ENCODE assay signal across 25 mouse cellular contexts in the genomic region with DNA sequence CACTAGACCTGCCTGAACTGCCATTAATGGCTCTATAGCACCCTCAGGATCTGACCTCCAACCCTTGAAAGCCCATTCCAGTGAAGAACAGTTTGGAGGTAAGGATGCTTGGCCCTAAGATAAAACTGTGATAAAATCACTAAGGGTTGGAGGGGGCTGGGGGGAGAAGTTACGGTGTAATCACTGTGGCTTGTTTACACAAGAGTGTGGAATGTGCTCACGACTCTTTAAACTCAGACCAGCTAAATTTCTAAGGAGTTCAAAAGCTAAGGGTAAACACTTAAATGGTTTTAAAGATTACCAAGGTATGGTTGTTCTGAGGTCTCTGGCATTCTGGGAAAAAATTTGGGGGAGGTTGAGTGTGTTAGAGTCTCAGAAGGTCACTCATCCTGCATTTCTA. TPM values are rescaled to one million over a fixed set of nuclear protein-coding genes. Genes with fewer than 3 reads are reported as not detected.
DNase-seq lines count a peak whose midpoint lies in the region; ATAC-seq and TF ChIP-seq lines count a peak whose summit lies in the region.
"Had no signal": no experiment of that assay in that cellular context is flagged by ENCODE, and none has a peak within 500 bp of the region (broad histone marks: within the 10 kb centered on the region; RNA-seq: fewer than 3 reads in every experiment).

No protein-coding gene starts in this region.

- H3K4me2 ChIP-seq in lung, embryonic 15.5 days = no peak overlapping the region
- H3K4me2 ChIP-seq: forebrain, embryonic 13.5 days; heart, embryonic 13.5 days; hindbrain, embryonic 13.5 days had no signal

- TF ChIP-seq CTCF in kidney, adult 2 months (conservative IDR thresholded peaks at IDR 0.05; ENCODE audit: insufficient read depth, insufficient read length, low read depth, low read length) = no peak

- no peak overlapping the region for H3K9ac ChIP-seq in lung, embryonic 15.5 days
- H3K9ac ChIP-seq: forebrain, embryonic 13.5 days; forebrain, postnatal 0 days; heart, embryonic 13.5 days; hindbrain, embryonic 13.5 days had no signal

- no peaks in the 10 kb centered on the region for H3K9me3 ChIP-seq in lung, embryonic 15.5 days
- H3K9me3 ChIP-seq: forebrain, embryonic 10.5 days; forebrain, embryonic 13.5 days; heart, embryonic 10.5 days; heart, embryonic 13.5 days; hindbrain, embryonic 10.5 days; hindbrain, embryonic 13.5 days had no signal

- no peak overlapping the region for H3K4me3 ChIP-seq in lung, embryonic 15.5 days
- no peak overlapping the region for H3K4me3 ChIP-seq in kidney, adult 2 months (ENCODE audit: insufficient read depth, low read depth, low read length)
- H3K4me3 ChIP-seq: forebrain, embryonic 10.5 days; forebrain, embryonic 13.5 days; heart, adult 2 months; heart, embryonic 10.5 days; heart, embryonic 13.5 days; hindbrain, embryonic 10.5 days; hindbrain, embryonic 13.5 days had no signal

- peak; percentile 46 to 72 for DNase-seq in lung, adult 18-20 months
- DNase-seq in lung, postnatal 10 days = peak; percentile 54
- peak; percentile 81 for DNase-seq in lung, postnatal 36 days
- DNase-seq in kidney, adult 2 months = no peak
- no peak for DNase-seq in liver
- no peak for DNase-seq in cerebellum, adult 8-10 months
- no peak for DNase-seq in gastrocnemius, postnatal 36 days
- DNase-seq: adrenal gland, adult 8-10 months; adrenal gland, postnatal 25 days; cerebellum, adult 11-12 months; cerebellum, adult 9-10 months; cerebellum, postnatal 14 days; forebrain, postnatal 0 days; gastrocnemius, postnatal 25 days; heart, adult 2 months; heart, postnatal 36 days had no signal

- intact Hi-C loops in gastrocnemius, postnatal 36 days (cut with DNase I) = no loop called here

- no peaks in the 10 kb centered on the region for H3K27me3 ChIP-seq in lung, embryonic 15.5 days
- no peaks in the 10 kb centered on the region for H3K27me3 ChIP-seq in kidney, adult 2 months (replicated peaks; ENCODE audit: control insufficient read depth, insufficient read depth, low read length)
- H3K27me3 ChIP-seq: forebrain, embryonic 13.5 days; heart, embryonic 13.5 days; hindbrain, embryonic 13.5 days had no signal

- no peaks in the 10 kb centered on the region for H3K36me3 ChIP-seq in lung, embryonic 15.5 days
- H3K36me3 ChIP-seq in kidney, adult 2 months (ENCODE audit: control insufficient read depth, insufficient read depth, low read length) = no peaks in the 10 kb centered on the region
- H3K36me3 ChIP-seq: forebrain, embryonic 10.5 days; heart, embryonic 10.5 days; heart, embryonic 13.5 days; hindbrain, embryonic 10.5 days; hindbrain, embryonic 13.5 days had no signal

- ATAC-seq in lung, embryonic 15.5 days (ENCODE audit: borderline replicate concordance, extremely low read depth, low FRiP score, low TSS enrichment) = peak; percentile 88
- ATAC-seq: activated CD4-positive, CD25-positive, alpha-beta regulatory T cell, adult 4 months; forebrain, embryonic 13.5 days; forebrain, postnatal 0 days; hindbrain, embryonic 16.5 days had no signal

- TF ChIP-seq POLR2A in kidney, adult 2 months (IDR thresholded peaks at IDR 0.05; ENCODE audit: low read depth, low read length) = no peak

- WGBS in lung, embryonic 15.5 days = 7% methylated on average over 2 of the region's 2 CpGs
- 48% methylated on average over 2 of the region's 2 CpGs for WGBS in kidney, adult 2 months

- H3K27ac ChIP-seq in lung, embryonic 15.5 days = peak overlapping the region; percentile 70
- H3K27ac ChIP-seq in kidney, adult 2 months (ENCODE audit: insufficient read depth, low read depth, low read length) = no peak overlapping the region
- H3K27ac ChIP-seq: forebrain, embryonic 10.5 days; forebrain, embryonic 13.5 days; heart, adult 2 months; heart, embryonic 10.5 days; heart, embryonic 13.5 days; hindbrain, embryonic 10.5 days; hindbrain, embryonic 13.5 days had no signal

- H3K4me1 ChIP-seq in lung, embryonic 15.5 days = no peaks in the 10 kb centered on the region; the same call in 1 of the 2 replicates
- H3K4me1 ChIP-seq in kidney, adult 2 months (ENCODE audit: control insufficient read depth, insufficient read depth, low read length) = no peaks in the 10 kb centered on the region
- H3K4me1 ChIP-seq: forebrain, embryonic 13.5 days; heart, embryonic 10.5 days; heart, embryonic 13.5 days; hindbrain, embryonic 10.5 days; hindbrain, embryonic 13.5 days had no signal

RNA-seq across cellular contexts. Expression of a gene that starts 7.5 kb away (rescaled TPM):
- 62.3 and 75.1 TPM in 2 replicates for polyA plus RNA-seq in lung, embryonic 15.5 days (2015; fragmentation: Nextera tagmentation; extraction: Ambion mirVana)
- polyA plus RNA-seq in kidney, adult 2 months (2012; rRNA removed) = 24.8 and 26.7 TPM in 2 replicates
- total RNA-seq in gastrocnemius, postnatal 36 days (2021) = 10 to 100 TPM; 14.5 to 16.1 TPM

Comparison
In these comparisons a context has a peak if more than half of its experiments do, and no peak if none do; other contexts are left out.
1. DNase-seq: peak in lung, adult 18-20 months (2 of 2), lung, postnatal 10 days (single experiment) and lung, postnatal 36 days (single experiment); none in kidney, adult 2 months (single experiment), liver (single experiment), cerebellum, adult 8-10 months (single experiment) and gastrocnemius, postnatal 36 days (0 of 2).